Mouse (Mus musculus): ENCODE measurements around the gene Sspo. TPM values are rescaled to one million over a fixed set of nuclear protein-coding genes. Genes with fewer than 3 reads are reported as not detected.

Gene Sspo
- polyA plus RNA-seq, 1 experiment from 2014 or later, result 0.03 TPM

GRCm38 (mm10) chr6:48448527-48448926 is 498 bp downstream of the Sspo start:
- Histone ChIP-seq H3K27ac (replicated peaks) (no peak overlapping the region), H3K9ac (no peak overlapping the region), H3K4me2 (no peak overlapping the region), H3K4me1 (replicated peaks) (no peaks in the 10 kb centered on the region; the same call in 1 of the 2 replicates), H3K36me3 (replicated peaks) (no peaks in the 10 kb centered on the region), H3K27me3 (peaks cover 40% of the 10 kb centered on the region), H3K9me3 (replicated peaks) (no peaks in the 10 kb centered on the region), H3K4me3 (replicated peaks) (no peak overlapping the region)
- ATAC-seq (ENCODE audit: insufficient read depth), result no peak
- WGBS (ENCODE audit: insufficient replicate concordance), result 20% methylated on average over 7 of the region's 7 CpGs

- H3K4me2 ChIP-seq, result no peak overlapping the region
- no peak overlapping the region for H3K27ac ChIP-seq (replicated peaks)
- ATAC-seq (ENCODE audit: insufficient read depth), result no peak
- peaks cover 5% of the 10 kb centered on the region for H3K27me3 ChIP-seq
- no peak overlapping the region for H3K9ac ChIP-seq
- no peaks in the 10 kb centered on the region for H3K36me3 ChIP-seq (replicated peaks)
- H3K4me1 ChIP-seq (replicated peaks), result no peaks in the 10 kb centered on the region
- WGBS (ENCODE audit: insufficient replicate concordance), result 42% methylated on average over 1 of the region's 1 CpGs
- H3K9me3 ChIP-seq (replicated peaks), result no peaks in the 10 kb centered on the region
- no peak overlapping the region for H3K4me3 ChIP-seq (replicated peaks)
These were observed 4.1 kb downstream of the Sspo start for GRCm38 (mm10) chr6:48452151-48452550.

- H3K27me3 ChIP-seq, result 0 out of 2 replicates have a peak, but pooled peaks cover 3% of the 10 kb centered on the region
- no peak overlapping the region for H3K27ac ChIP-seq (replicated peaks)
- H3K4me3 ChIP-seq (replicated peaks), result no peak overlapping the region
- ATAC-seq (ENCODE audit: insufficient read depth), result no peak
- no peak overlapping the region for H3K4me2 ChIP-seq
- H3K9me3 ChIP-seq (replicated peaks), result no peaks in the 10 kb centered on the region
- no peaks in the 10 kb centered on the region for H3K4me1 ChIP-seq (replicated peaks)
- H3K9ac ChIP-seq, result no peak overlapping the region
- 49% methylated on average over 3 of the region's 3 CpGs for WGBS (ENCODE audit: insufficient replicate concordance)
- no peaks in the 10 kb centered on the region for H3K36me3 ChIP-seq (replicated peaks)
These were observed 4.7 kb downstream of the Sspo start for GRCm38 (mm10) chr6:48452771-48453170.

- no peak overlapping the region for H3K27ac ChIP-seq (replicated peaks)
- 72% methylated on average over 13 of the region's 13 CpGs for WGBS (ENCODE audit: insufficient replicate concordance)
- no peak for ATAC-seq (ENCODE audit: insufficient read depth)
- H3K27me3 ChIP-seq, result no peaks in the 10 kb centered on the region
- no peak overlapping the region for H3K4me3 ChIP-seq (replicated peaks)
- no peaks in the 10 kb centered on the region for H3K4me1 ChIP-seq (replicated peaks)
- no peak overlapping the region for H3K4me2 ChIP-seq
- no peaks in the 10 kb centered on the region for H3K36me3 ChIP-seq (replicated peaks)
- no peak overlapping the region for H3K9ac ChIP-seq
- no peaks in the 10 kb centered on the region for H3K9me3 ChIP-seq (replicated peaks)
These were observed 17.1 kb downstream of the Sspo start for GRCm38 (mm10) chr6:48464966-48465679.

- H3K27me3 ChIP-seq, result no peaks in the 10 kb centered on the region
- H3K4me3 ChIP-seq (replicated peaks), result no peak overlapping the region
- ATAC-seq (ENCODE audit: insufficient read depth), result no peak
- no peak overlapping the region for H3K4me2 ChIP-seq
- no peak overlapping the region for H3K27ac ChIP-seq (replicated peaks)
- no peaks in the 10 kb centered on the region for H3K36me3 ChIP-seq (replicated peaks)
- 48% methylated on average over 6 of the region's 6 CpGs for WGBS (ENCODE audit: insufficient replicate concordance)
- H3K4me1 ChIP-seq (replicated peaks), result no peaks in the 10 kb centered on the region
- no peak overlapping the region for H3K9ac ChIP-seq
- no peaks in the 10 kb centered on the region for H3K9me3 ChIP-seq (replicated peaks)
These were observed 18.7 kb downstream of the Sspo start for GRCm38 (mm10) chr6:48466715-48467114.

- 59% methylated on average over 7 of the region's 7 CpGs for WGBS (ENCODE audit: insufficient replicate concordance)
- Histone ChIP-seq H3K9ac (no peak overlapping the region), H3K4me2 (no peak overlapping the region), H3K4me1 (replicated peaks) (no peaks in the 10 kb centered on the region), H3K27ac (replicated peaks) (no peak overlapping the region), H3K9me3 (replicated peaks) (no peaks in the 10 kb centered on the region), H3K4me3 (replicated peaks) (no peak overlapping the region), H3K36me3 (replicated peaks) (no peaks in the 10 kb centered on the region), H3K27me3 (no peaks in the 10 kb centered on the region)
- no peak for ATAC-seq (ENCODE audit: insufficient read depth)
These were observed 19.5 kb downstream of the Sspo start for GRCm38 (mm10) chr6:48467490-48467889.

GRCm38 (mm10) chr6:48470739-48471138 is 22.7 kb downstream of the Sspo start:
- Histone ChIP-seq H3K4me3 (replicated peaks) (no peak overlapping the region), H3K27me3 (no peaks in the 10 kb centered on the region), H3K9me3 (replicated peaks) (no peaks in the 10 kb centered on the region), H3K4me2 (no peak overlapping the region), H3K27ac (replicated peaks) (no peak overlapping the region), H3K4me1 (replicated peaks) (no peaks in the 10 kb centered on the region), H3K36me3 (replicated peaks) (no peaks in the 10 kb centered on the region), H3K9ac (no peak overlapping the region)
- 61% methylated on average over 2 of the region's 2 CpGs for WGBS (ENCODE audit: insufficient replicate concordance)
- no peak for ATAC-seq (ENCODE audit: insufficient read depth)

- Histone ChIP-seq H3K4me1 (replicated peaks) (no peaks in the 10 kb centered on the region), H3K27me3 (no peaks in the 10 kb centered on the region), H3K36me3 (replicated peaks) (no peaks in the 10 kb centered on the region), H3K4me2 (no peak overlapping the region), H3K4me3 (replicated peaks) (no peak overlapping the region), H3K9ac (no peak overlapping the region), H3K27ac (replicated peaks) (no peak overlapping the region), H3K9me3 (replicated peaks) (no peaks in the 10 kb centered on the region)
- WGBS (ENCODE audit: insufficient replicate concordance), result 60% methylated on average over 4 of the region's 4 CpGs
- no peak for ATAC-seq (ENCODE audit: insufficient read depth)
These were observed 30.4 kb downstream of the Sspo start for GRCm38 (mm10) chr6:48478446-48478845.

- WGBS (ENCODE audit: insufficient replicate concordance), result 42% methylated on average over 5 of the region's 5 CpGs
- ATAC-seq (ENCODE audit: insufficient read depth), result no peak
- Histone ChIP-seq H3K9ac (no peak overlapping the region), H3K4me1 (replicated peaks) (no peaks in the 10 kb centered on the region), H3K4me3 (replicated peaks) (no peak overlapping the region), H3K4me2 (no peak overlapping the region), H3K9me3 (replicated peaks) (no peaks in the 10 kb centered on the region), H3K36me3 (replicated peaks) (no peaks in the 10 kb centered on the region), H3K27me3 (no peaks in the 10 kb centered on the region), H3K27ac (replicated peaks) (no peak overlapping the region)
These were observed 34.5 kb downstream of the Sspo start for GRCm38 (mm10) chr6:48482501-48482900.

GRCm38 (mm10) chr6:48487747-48488725 is 40.0 kb downstream of the Sspo start:
- Histone ChIP-seq H3K36me3 (replicated peaks) (no peaks in the 10 kb centered on the region), H3K4me3 (replicated peaks) (no peak overlapping the region), H3K9ac (no peak overlapping the region), H3K4me2 (no peak overlapping the region; the same call in 1 of the 2 replicates), H3K9me3 (replicated peaks) (no peaks in the 10 kb centered on the region), H3K4me1 (replicated peaks) (no peaks in the 10 kb centered on the region), H3K27ac (replicated peaks) (no peak overlapping the region), H3K27me3 (no peaks in the 10 kb centered on the region)
- no peak; the same call in 1 of the 2 replicates for ATAC-seq (ENCODE audit: insufficient read depth)
- WGBS (ENCODE audit: insufficient replicate concordance), result 5% methylated on average over 20 of the region's 25 CpGs

- H3K27ac ChIP-seq (replicated peaks), result no peak overlapping the region
- no peak overlapping the region for H3K4me3 ChIP-seq (replicated peaks)
- no peaks in the 10 kb centered on the region for H3K4me1 ChIP-seq (replicated peaks)
- H3K9ac ChIP-seq, result no peak overlapping the region
- no peak overlapping the region for H3K4me2 ChIP-seq
- H3K36me3 ChIP-seq (replicated peaks), result no peaks in the 10 kb centered on the region
- no peaks in the 10 kb centered on the region for H3K27me3 ChIP-seq
- WGBS (ENCODE audit: insufficient replicate concordance), result 78% methylated on average over 3 of the region's 3 CpGs
- no peaks in the 10 kb centered on the region for H3K9me3 ChIP-seq (replicated peaks)
- ATAC-seq (ENCODE audit: insufficient read depth), result no peak
These were observed 41.7 kb downstream of the Sspo start for GRCm38 (mm10) chr6:48489741-48490140.
